ENCODE assay signal across 8 mouse cellular contexts in genomic region chr9:45407706-45408675, GRCm38 (mm10). TPM values are rescaled to one million over a fixed set of nuclear protein-coding genes. Genes with fewer than 3 reads are reported as not detected.
DNase-seq lines count a peak whose midpoint lies in the region; ATAC-seq and TF ChIP-seq lines count a peak whose summit lies in the region.

No protein-coding gene starts in this region.

- H3K27ac ChIP-seq in ES-E14 (ENCODE audit: insufficient read depth, low read depth, low read length, poor library complexity, severe bottlenecking), result no peak overlapping the region
- peak overlapping the region; percentile 70; the same call in 1 of the 2 replicates for H3K27ac ChIP-seq in hindbrain, embryonic 10.5 days
- H3K27ac ChIP-seq in lung, postnatal 0 days (ENCODE audit: low read length), result no peak overlapping the region

- peak; percentile 57 for DNase-seq in ES-E14 (ENCODE audit: low read depth, low spot score)
- peak; percentile 83 for DNase-seq in cerebellum, adult 8-10 months
- peak; percentile 58 to 88 for DNase-seq in frontal cortex, adult 2 months (ENCODE audit: extremely low spot score in 1 of 2, low spot score in 1 of 2)
- DNase-seq in hindbrain, embryonic 10.5 days (ENCODE audit: low spot score), result peak; percentile 82
- peak; percentile 73 for DNase-seq in layer of hippocampus, adult 9-11 months
- DNase-seq in lung, postnatal 0 days (ENCODE audit: low spot score), result peak; percentile 77
- peak; percentile 75 for DNase-seq in ovary, postnatal 14 days (ENCODE audit: low spot score)
- peak; percentile 69 for DNase-seq in thymus, postnatal 14 days

- no peak for TF ChIP-seq EP300 in lung, postnatal 0 days (IDR thresholded peaks at IDR 0.05)

- peak overlapping the region in 1 of 2 experiments; percentile 46; a peak in 1 of 4 replicates for H3K4me3 ChIP-seq in ES-E14 (ENCODE audit: insufficient read depth in 1 of 2, low read depth in 1 of 2, low read length in 2 of 2, poor library complexity in 1 of 2, severe bottlenecking in 1 of 2)
- peak overlapping the region; percentile 45 for H3K4me3 ChIP-seq in hindbrain, embryonic 10.5 days
- no peak overlapping the region for H3K4me3 ChIP-seq in lung, postnatal 0 days (ENCODE audit: low read depth, low read length)

- H3K9me3 ChIP-seq in ES-E14 (ENCODE audit: control insufficient read depth, insufficient read depth, low read depth, low read length), result no peaks in the 10 kb centered on the region
- no peaks in the 10 kb centered on the region for H3K9me3 ChIP-seq in hindbrain, embryonic 10.5 days
- no peaks in the 10 kb centered on the region for H3K9me3 ChIP-seq in lung, postnatal 0 days (ENCODE audit: low read length)

- in situ Hi-C loops in ES-E14 (cut with MboI; ENCODE audit: low sequenced_read_pairs in 2 of 2, unreplicated experiment in 2 of 2), result no loop called here

- ATAC-seq in lung, postnatal 0 days, result peak; percentile 68

- no peaks in the 10 kb centered on the region for H3K36me3 ChIP-seq in ES-E14 (ENCODE audit: control insufficient read depth, insufficient read depth, low read length, poor library complexity, severe bottlenecking)
- H3K36me3 ChIP-seq in hindbrain, embryonic 10.5 days, result no peaks in the 10 kb centered on the region
- H3K36me3 ChIP-seq in lung, postnatal 0 days (ENCODE audit: insufficient read depth, low read length), result no peaks in the 10 kb centered on the region

- H3K4me2 ChIP-seq in lung, postnatal 0 days (replicated peaks; ENCODE audit: low read depth, low read length), result peak overlapping the region; percentile 43

- TF ChIP-seq CTCF in lung, postnatal 0 days (IDR thresholded peaks at IDR 0.05), result peak; percentile 89

- H3K27me3 ChIP-seq in hindbrain, embryonic 10.5 days (ENCODE audit: insufficient read depth, poor library complexity, severe bottlenecking), result peaks cover 34% of the 10 kb centered on the region
- H3K27me3 ChIP-seq in lung, postnatal 0 days (replicated peaks; ENCODE audit: insufficient read depth, low read length), result no peaks in the 10 kb centered on the region

- H3K9ac ChIP-seq in ES-E14 (ENCODE audit: insufficient read depth, low read depth, low read length, poor library complexity, severe bottlenecking), result peak overlapping the region; percentile 21; the same call in 1 of the 2 replicates
- no peak overlapping the region for H3K9ac ChIP-seq in lung, postnatal 0 days (replicated peaks; ENCODE audit: low read depth)

- H3K4me1 ChIP-seq in ES-E14 (ENCODE audit: control insufficient read depth in 2 of 2, insufficient read depth in 2 of 2, low read length in 2 of 2, poor library complexity in 1 of 2), result 0 out of 4 replicates have a peak, but pooled peaks cover 0 to 2% of the 10 kb centered on the region in 2 experiments
- H3K4me1 ChIP-seq in hindbrain, embryonic 10.5 days (replicated peaks), result peaks cover 21% of the 10 kb centered on the region
- H3K4me1 ChIP-seq in lung, postnatal 0 days (ENCODE audit: insufficient read depth, low read depth, low read length), result no peaks in the 10 kb centered on the region

- WGBS in hindbrain, embryonic 10.5 days, result 40% methylated on average over 33 of the region's 33 CpGs
- 35% methylated on average over 33 of the region's 33 CpGs for WGBS in lung, postnatal 0 days

TF ChIP-seq in ES-E14, 5 proteins besides CTCF, POLR2A, EP300 and RAD21:
- no peak for TF ChIP-seq ZNF384 (IDR thresholded peaks at IDR 0.05; ENCODE audit: low read depth, low read length)
- no peak for TF ChIP-seq HCFC1 (IDR thresholded peaks at IDR 0.05; ENCODE audit: borderline replicate concordance, insufficient read depth, low read length)
- no peak for TF ChIP-seq MAFK (IDR thresholded peaks at IDR 0.05; ENCODE audit: insufficient read depth, low read depth, low read length)
- TF ChIP-seq ZC3H11A (IDR thresholded peaks at IDR 0.05; ENCODE audit: borderline replicate concordance, low read depth, low read length), result no peak
- TF ChIP-seq CHD2 (IDR thresholded peaks at IDR 0.05; ENCODE audit: low read depth, low read length), result no peak

RNA-seq across cellular contexts. Expression of gene Fxyd2, which starts 8.5 kb away (rescaled TPM):
- 2.2 and 2.5 TPM in 2 replicates for total RNA-seq in ES-E14 (2012; rRNA removed)
- polyA plus RNA-seq in frontal cortex, adult 2 months (2012; rRNA removed), result 13.8 and 14.7 TPM in 2 replicates
- 0.93 and 1.1 TPM in 2 replicates for polyA plus RNA-seq in hindbrain, embryonic 10.5 days (2016; fragmentation: Nextera tagmentation; extraction: Ambion mirVana)
- 1.2 and 1.5 TPM in 2 replicates for polyA plus RNA-seq in lung, postnatal 0 days (2015; fragmentation: Nextera tagmentation; extraction: Ambion mirVana)

RNA-seq across cellular contexts. Expression of gene Dscaml1, which starts 18.4 kb away (rescaled TPM):
- total RNA-seq in ES-E14 (2012; rRNA removed), result 1.3 and 6.7 TPM in 2 replicates
- polyA plus RNA-seq in frontal cortex, adult 2 months (2012; rRNA removed), result 53.8 and 54.8 TPM in 2 replicates
- polyA plus RNA-seq in hindbrain, embryonic 10.5 days (2016; fragmentation: Nextera tagmentation; extraction: Ambion mirVana), result 0.78 and 0.92 TPM in 2 replicates
- polyA plus RNA-seq in lung, postnatal 0 days (2015; fragmentation: Nextera tagmentation; extraction: Ambion mirVana), result 0.16 and 0.19 TPM in 2 replicates

RNA-seq across cellular contexts. Expression of gene Fxyd6, which starts 38.0 kb away (rescaled TPM):
- total RNA-seq in ES-E14 (2012; rRNA removed), result 98.9 and 211 TPM in 2 replicates
- polyA plus RNA-seq in frontal cortex, adult 2 months (2012; rRNA removed), result 129 and 152 TPM in 2 replicates
- 155 and 167 TPM in 2 replicates for polyA plus RNA-seq in hindbrain, embryonic 10.5 days (2016; fragmentation: Nextera tagmentation; extraction: Ambion mirVana)
- polyA plus RNA-seq in lung, postnatal 0 days (2015; fragmentation: Nextera tagmentation; extraction: Ambion mirVana), result 13.4 and 13.5 TPM in 2 replicates

Comparison
In these comparisons a context has a peak if more than half of its experiments do, and no peak if none do; other contexts are left out.
1. RNA of gene Dscaml1, which starts 18.4 kb away (polyA plus RNA-seq): 53.8 to 54.8 TPM in frontal cortex, adult 2 months; 0.78 to 0.92 TPM in hindbrain, embryonic 10.5 days and 0.16 to 0.19 TPM in lung, postnatal 0 days; every median in the first group is over 10 times any median in the second.
2. Peak in every context shown above with its lines, with median percentiles within 50 percentile points of each other: DNase-seq.